Mouse (Mus musculus) liver, embryonic 14.5 days (tissue): Measurements from ENCODE around the gene Shd.

Source experiments
- CTCF ChIP-seq: IDR thresholded peaks from 2 replicates; pipeline ENCODE4 v1.5.1; 2016; ENCODE audit warnings: antibody characterized with exemption, low read depth, control low read depth
- EP300 ChIP-seq: IDR thresholded peaks from 2 replicates; pipeline ENCODE4 v1.6.1; 2016; ENCODE audit warnings: antibody characterized with exemption, low read depth

DNA sequence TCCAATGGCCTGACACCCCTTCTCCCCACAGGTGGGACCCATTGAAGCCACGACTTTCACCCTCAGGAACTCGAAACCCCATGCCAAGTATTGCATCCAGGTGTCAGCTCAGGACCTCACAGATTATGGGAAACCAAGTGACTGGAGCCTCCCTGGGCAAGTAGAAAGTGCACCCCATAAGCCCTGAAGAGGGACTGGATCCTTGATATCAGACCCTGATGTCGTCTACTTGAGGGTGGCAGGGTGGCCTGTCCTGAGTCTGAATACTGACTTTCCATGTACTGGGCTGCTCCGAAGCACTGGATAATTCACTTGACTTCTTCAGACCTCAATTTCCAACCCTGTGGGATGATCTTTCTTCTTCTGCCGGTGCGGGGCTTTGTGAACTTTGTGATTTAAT lies 13.7 kb upstream of the Shd start:
- TF ChIP-seq CTCF, result no peak
- TF ChIP-seq EP300, result no peak
